Mouse (Mus musculus): ENCODE results near the gene Zfhx3. TPM values are rescaled to one million over a fixed set of nuclear protein-coding genes. Genes with fewer than 3 reads are reported as not detected.

Gene Zfhx3
- total and polyA plus RNA-seq, 3 experiments, result 0.11 to 0.30 TPM; not detected in 1

- Histone ChIP-seq H3K9me3 (replicated peaks) (peaks cover 80% of the 10 kb centered on the region), H3K36me3 (replicated peaks) (no peaks in the 10 kb centered on the region), H3K4me3 (ENCODE audit: low read depth, low read length) (no peak overlapping the region), H3K27me3 (ENCODE audit: insufficient read depth, low read length) (no peaks in the 10 kb centered on the region), H3K4me1 (ENCODE audit: insufficient read depth, low read depth, low read length) (no peaks in the 10 kb centered on the region)
- no peak for ATAC-seq (ENCODE audit: extremely low read depth, insufficient number of reproducible peaks, low FRiP score, poor library complexity, severe bottlenecking)
- TF ChIP-seq CTCF (IDR thresholded peaks at IDR 0.05; ENCODE audit: low read depth, low read length), result no peak
- TF ChIP-seq TAL1 (conservative IDR thresholded peaks at IDR 0.05; ENCODE audit: low read depth, low read length), result no peak
- no peak for TF ChIP-seq POLR2AphosphoS5 (IDR thresholded peaks at IDR 0.05; ENCODE audit: insufficient replicate concordance, low read depth, low read length)
- no peak for TF ChIP-seq GATA2 (IDR thresholded peaks at IDR 0.05; ENCODE audit: borderline replicate concordance, low read depth, low read length)
- TF ChIP-seq GATA1 (IDR thresholded peaks at IDR 0.05; ENCODE audit: borderline replicate concordance, low read length), result no peak
- no peak for DNase-seq (ENCODE audit: low spot score)
Observed at GRCm38 (mm10) chr8:108730907-108731440, 788.5 kb downstream of the Zfhx3 start.

DNA sequence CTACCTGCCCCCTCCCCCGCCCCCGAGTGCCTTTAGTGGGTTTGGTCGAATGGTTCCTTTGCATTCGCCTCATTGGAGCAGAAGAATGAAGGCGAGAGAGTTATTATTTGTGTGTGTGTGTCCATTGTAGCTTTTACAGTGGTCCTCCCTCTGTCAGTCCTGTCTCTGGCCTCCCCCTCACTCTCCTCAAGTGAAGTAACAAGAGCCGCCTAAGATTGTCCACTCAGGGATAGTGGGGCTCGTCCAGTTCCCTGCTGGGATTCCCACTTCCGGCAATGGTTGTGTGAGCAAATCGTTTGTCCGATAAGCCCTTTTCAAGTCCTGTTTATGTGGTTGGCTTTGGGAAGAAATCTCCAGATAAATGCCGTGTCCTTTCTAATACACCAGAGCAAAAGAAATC, 790.1 kb downstream of the Zfhx3 start:
- H3K4me1 ChIP-seq (ENCODE audit: insufficient read depth, low read depth, low read length), result no peaks in the 10 kb centered on the region
- peaks cover 85% of the 10 kb centered on the region for H3K9me3 ChIP-seq (replicated peaks)
- TF ChIP-seq TAL1 (conservative IDR thresholded peaks at IDR 0.05; ENCODE audit: low read depth, low read length) (no peak), CTCF (IDR thresholded peaks at IDR 0.05; ENCODE audit: low read depth, low read length) (no peak), POLR2AphosphoS5 (IDR thresholded peaks at IDR 0.05; ENCODE audit: insufficient replicate concordance, low read depth, low read length) (no peak), GATA1 (IDR thresholded peaks at IDR 0.05; ENCODE audit: borderline replicate concordance, low read length) (no peak), GATA2 (IDR thresholded peaks at IDR 0.05; ENCODE audit: borderline replicate concordance, low read depth, low read length) (no peak)
- H3K4me3 ChIP-seq (ENCODE audit: low read depth, low read length), result no peak overlapping the region
- no peaks in the 10 kb centered on the region for H3K27me3 ChIP-seq (ENCODE audit: insufficient read depth, low read length)
- DNase-seq (ENCODE audit: low spot score) (no peak), ATAC-seq (ENCODE audit: extremely low read depth, insufficient number of reproducible peaks, low FRiP score, poor library complexity, severe bottlenecking) (no peak)
- H3K36me3 ChIP-seq (replicated peaks), result no peaks in the 10 kb centered on the region

DNA sequence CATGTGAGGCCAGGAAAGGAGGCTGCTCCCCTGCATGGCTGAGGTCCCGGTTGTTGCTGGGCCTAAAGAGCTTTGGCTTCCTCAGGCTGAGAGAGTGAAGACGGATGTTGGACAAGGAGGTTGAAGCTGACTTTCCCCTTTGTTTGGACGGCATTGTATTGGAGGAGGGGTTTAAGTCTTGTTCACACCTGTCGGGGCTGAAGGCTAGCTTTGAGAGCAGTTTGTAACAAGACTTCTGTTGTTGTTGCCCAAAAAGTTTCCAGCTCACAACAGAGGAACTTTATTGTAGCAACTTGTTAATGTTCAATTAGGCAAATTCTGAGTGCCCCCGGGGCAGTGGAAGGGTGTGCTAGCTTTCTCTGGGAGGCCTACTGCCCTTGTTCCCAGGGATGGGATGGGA, 790.9 kb downstream of the Zfhx3 start:
- Histone ChIP-seq H3K9me3 (replicated peaks) (peaks cover 85% of the 10 kb centered on the region), H3K4me1 (ENCODE audit: insufficient read depth, low read depth, low read length) (no peaks in the 10 kb centered on the region)
- TF ChIP-seq CTCF (IDR thresholded peaks at IDR 0.05; ENCODE audit: low read depth, low read length) (no peak), POLR2AphosphoS5 (IDR thresholded peaks at IDR 0.05; ENCODE audit: insufficient replicate concordance, low read depth, low read length) (no peak), TAL1 (conservative IDR thresholded peaks at IDR 0.05; ENCODE audit: low read depth, low read length) (no peak), GATA2 (IDR thresholded peaks at IDR 0.05; ENCODE audit: borderline replicate concordance, low read depth, low read length) (no peak), GATA1 (IDR thresholded peaks at IDR 0.05; ENCODE audit: borderline replicate concordance, low read length) (no peak)

DNA sequence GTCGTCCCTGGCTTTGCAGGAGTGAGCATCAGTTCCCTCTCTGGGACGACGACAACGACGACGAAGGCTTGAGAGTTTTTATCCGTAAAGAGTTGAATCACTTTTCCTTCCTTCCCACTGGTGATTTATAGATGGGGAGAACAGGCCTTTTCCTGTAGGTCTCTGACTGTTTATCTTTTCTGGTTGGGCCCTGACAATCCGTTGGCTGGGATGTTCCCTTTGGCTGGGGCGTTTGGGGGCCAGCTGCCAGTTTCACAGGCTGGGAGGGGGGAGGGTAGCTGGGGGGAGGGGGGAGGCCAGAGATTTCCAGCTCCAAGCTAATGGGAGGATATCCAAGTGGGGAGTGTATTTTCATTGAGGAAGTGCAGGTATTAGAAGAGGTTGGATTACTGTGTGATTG, 794.0 kb downstream of the Zfhx3 start:
- ATAC-seq (ENCODE audit: extremely low read depth, insufficient number of reproducible peaks, low FRiP score, poor library complexity, severe bottlenecking) (no peak), DNase-seq (ENCODE audit: low spot score) (no peak)
- Histone ChIP-seq H3K4me3 (ENCODE audit: low read depth, low read length) (no peak overlapping the region), H3K27me3 (ENCODE audit: insufficient read depth, low read length) (no peaks in the 10 kb centered on the region), H3K4me1 (ENCODE audit: insufficient read depth, low read depth, low read length) (no peaks in the 10 kb centered on the region), H3K9me3 (replicated peaks) (peaks cover 86% of the 10 kb centered on the region), H3K36me3 (replicated peaks) (no peaks in the 10 kb centered on the region)
- no peak for TF ChIP-seq GATA2 (IDR thresholded peaks at IDR 0.05; ENCODE audit: borderline replicate concordance, low read depth, low read length)
- no peak for TF ChIP-seq TAL1 (conservative IDR thresholded peaks at IDR 0.05; ENCODE audit: low read depth, low read length)
- TF ChIP-seq GATA1 (IDR thresholded peaks at IDR 0.05; ENCODE audit: borderline replicate concordance, low read length), result no peak
- TF ChIP-seq CTCF (IDR thresholded peaks at IDR 0.05; ENCODE audit: low read depth, low read length), result no peak

More for the DNA sequence above, 790.9 kb downstream of the Zfhx3 start:
- Histone ChIP-seq H3K36me3 (replicated peaks) (no peaks in the 10 kb centered on the region), H3K4me3 (ENCODE audit: low read depth, low read length) (no peak overlapping the region), H3K27me3 (ENCODE audit: insufficient read depth, low read length) (no peaks in the 10 kb centered on the region)
- ATAC-seq (ENCODE audit: extremely low read depth, insufficient number of reproducible peaks, low FRiP score, poor library complexity, severe bottlenecking) (no peak), DNase-seq (ENCODE audit: low spot score) (no peak)

GRCm38 (mm10) chr8:108738179-108738578, 795.7 kb downstream of the Zfhx3 start:
- Histone ChIP-seq H3K4me3 (ENCODE audit: low read depth, low read length) (no peak overlapping the region), H3K4me1 (ENCODE audit: insufficient read depth, low read depth, low read length) (no peaks in the 10 kb centered on the region), H3K36me3 (replicated peaks) (no peaks in the 10 kb centered on the region), H3K9me3 (replicated peaks) (peaks cover 88% of the 10 kb centered on the region), H3K27me3 (ENCODE audit: insufficient read depth, low read length) (no peaks in the 10 kb centered on the region)
- DNase-seq (ENCODE audit: low spot score), result no peak
- no peak for ATAC-seq (ENCODE audit: extremely low read depth, insufficient number of reproducible peaks, low FRiP score, poor library complexity, severe bottlenecking)
- TF ChIP-seq TAL1 (conservative IDR thresholded peaks at IDR 0.05; ENCODE audit: low read depth, low read length) (no peak), POLR2AphosphoS5 (IDR thresholded peaks at IDR 0.05; ENCODE audit: insufficient replicate concordance, low read depth, low read length) (no peak), CTCF (IDR thresholded peaks at IDR 0.05; ENCODE audit: low read depth, low read length) (no peak), GATA2 (IDR thresholded peaks at IDR 0.05; ENCODE audit: borderline replicate concordance, low read depth, low read length) (no peak), GATA1 (IDR thresholded peaks at IDR 0.05; ENCODE audit: borderline replicate concordance, low read length) (no peak)

GRCm38 (mm10) chr8:108739517-108739916, 797.1 kb downstream of the Zfhx3 start:
- DNase-seq (ENCODE audit: low spot score) (no peak), ATAC-seq (ENCODE audit: extremely low read depth, insufficient number of reproducible peaks, low FRiP score, poor library complexity, severe bottlenecking) (no peak)
- no peak for TF ChIP-seq TAL1 (conservative IDR thresholded peaks at IDR 0.05; ENCODE audit: low read depth, low read length)
- no peak for TF ChIP-seq GATA1 (IDR thresholded peaks at IDR 0.05; ENCODE audit: borderline replicate concordance, low read length)
- TF ChIP-seq GATA2 (IDR thresholded peaks at IDR 0.05; ENCODE audit: borderline replicate concordance, low read depth, low read length), result no peak
- TF ChIP-seq POLR2AphosphoS5 (IDR thresholded peaks at IDR 0.05; ENCODE audit: insufficient replicate concordance, low read depth, low read length), result no peak
- TF ChIP-seq CTCF (IDR thresholded peaks at IDR 0.05; ENCODE audit: low read depth, low read length), result no peak
- Histone ChIP-seq H3K27me3 (ENCODE audit: insufficient read depth, low read length) (no peaks in the 10 kb centered on the region), H3K9me3 (replicated peaks) (peaks cover 88% of the 10 kb centered on the region), H3K36me3 (replicated peaks) (no peaks in the 10 kb centered on the region), H3K4me3 (ENCODE audit: low read depth, low read length) (no peak overlapping the region), H3K4me1 (ENCODE audit: insufficient read depth, low read depth, low read length) (no peaks in the 10 kb centered on the region)
